Mouse (Mus musculus) ES-E14 (cell line): ENCODE results near the gene Kcne1l.

Experiments
- CHD2 ChIP-seq: IDR thresholded peaks from 2 replicates; pipeline ENCODE4 v1.6.1; 2014; ENCODE audit warnings: mild to moderate bottlenecking, low read depth, low read length, inconsistent platforms
- HCFC1 ChIP-seq: IDR thresholded peaks from 2 replicates; pipeline ENCODE4 v1.6.1; 2012; ENCODE audit warnings: low read length, inconsistent platforms, borderline replicate concordance; ENCODE audit not compliant: insufficient read depth
- MAFK ChIP-seq: IDR thresholded peaks from 2 replicates; pipeline ENCODE4 v1.6.1; 2014; ENCODE audit warnings: mild to moderate bottlenecking, low read depth, low read length, inconsistent platforms; ENCODE audit not compliant: insufficient read depth
- ZC3H11A ChIP-seq: IDR thresholded peaks from 2 replicates; pipeline ENCODE4 v1.6.1; 2012; ENCODE audit warnings: low read depth, mild to moderate bottlenecking, inconsistent platforms, low read length, borderline replicate concordance
- ZNF384 ChIP-seq: IDR thresholded peaks from 2 replicates; pipeline ENCODE4 v1.6.1; 2012; ENCODE audit warnings: low read depth, low read length, inconsistent platforms

- no peak for TF ChIP-seq CHD2
- no peak for TF ChIP-seq ZC3H11A
- no peak for TF ChIP-seq MAFK
- no peak for TF ChIP-seq HCFC1
- TF ChIP-seq ZNF384, result no peak
Measured at GRCm38 (mm10) chrX:142305010-142305868, 855 bp downstream of the Kcne1l start.
